Mouse (Mus musculus) activated CD4-positive, CD25-positive, alpha-beta regulatory T cell, adult 4 months (primary cell): ENCODE measurements at regions not wholly inside any gene's neighbourhood (a gene's known extent, or its start where the extent isn't known, plus 50 kb on each side); places are given as distances from the start of the nearest gene placed in this dataset.

Experiments used
- ATAC-seq: one replicate; pipeline ENCODE4 v1.8.0; 2017

- no peak for ATAC-seq
These were observed 380.4 kb downstream of the Samd5 start for GRCm38 (mm10) chr10:9294620-9295019.

GRCm38 (mm10) chr10:9291456-9292146 lies 383.4 kb downstream of the Samd5 start:
- no peak for ATAC-seq

- no peak for ATAC-seq
These were observed 387.1 kb upstream of the Sash1 start for GRCm38 (mm10) chr10:9272940-9273339.

- ATAC-seq, result no peak
These were observed 386.4 kb upstream of the Sash1 start for GRCm38 (mm10) chr10:9272243-9272642.

- ATAC-seq, result no peak
These were observed 379.7 kb upstream of the Sash1 start for GRCm38 (mm10) chr10:9265528-9265927.

- ATAC-seq, result no peak
These were observed 378.6 kb upstream of the Sash1 start for GRCm38 (mm10) chr10:9264309-9265000.

- no peak for ATAC-seq
These were observed 372.8 kb upstream of the Sash1 start for GRCm38 (mm10) chr10:9258705-9259104.

- ATAC-seq, result no peak
These were observed 367.0 kb upstream of the Sash1 start for GRCm38 (mm10) chr10:9252941-9253217.

- ATAC-seq, result no peak
These were observed 366.5 kb upstream of the Sash1 start for GRCm38 (mm10) chr10:9252120-9252940.

- ATAC-seq, result no peak
These were observed 357.4 kb upstream of the Sash1 start for GRCm38 (mm10) chr10:9243281-9243618.

- ATAC-seq, result no peak
These were observed 356.9 kb upstream of the Sash1 start for GRCm38 (mm10) chr10:9242596-9243280.

- ATAC-seq, result no peak
These were observed 354.1 kb upstream of the Sash1 start for GRCm38 (mm10) chr10:9239956-9240355.

- ATAC-seq, result no peak
These were observed 345.9 kb upstream of the Sash1 start for GRCm38 (mm10) chr10:9231751-9232150.

- ATAC-seq, result no peak
These were observed 343.2 kb upstream of the Sash1 start for GRCm38 (mm10) chr10:9229116-9229515.

- ATAC-seq, result no peak
These were observed 341.5 kb upstream of the Sash1 start for GRCm38 (mm10) chr10:9227361-9227760.

- ATAC-seq, result no peak
These were observed 324.8 kb upstream of the Sash1 start for GRCm38 (mm10) chr10:9210646-9211045.

GRCm38 (mm10) chr10:9204096-9204495 lies 318.2 kb upstream of the Sash1 start:
- no peak for ATAC-seq

GRCm38 (mm10) chr10:9203323-9203722 lies 317.5 kb upstream of the Sash1 start:
- no peak for ATAC-seq

GRCm38 (mm10) chr10:9202922-9203321 lies 317.1 kb upstream of the Sash1 start:
- ATAC-seq, result no peak

GRCm38 (mm10) chr10:9174997-9175396 lies 289.1 kb upstream of the Sash1 start:
- ATAC-seq, result no peak

GRCm38 (mm10) chr10:9173509-9173908 lies 287.6 kb upstream of the Sash1 start:
- no peak for ATAC-seq

- no peak for ATAC-seq
These were observed 282.9 kb upstream of the Sash1 start for GRCm38 (mm10) chr10:9168725-9169124.

- no peak for ATAC-seq
These were observed 280.1 kb upstream of the Sash1 start for GRCm38 (mm10) chr10:9166017-9166416.
